Comparison of ENCODE assay signal across 16 mouse cellular contexts in genomic region chr1:23272077-23272476, GRCm38 (mm10).
DNase-seq lines count a peak whose midpoint lies in the region; ATAC-seq and TF ChIP-seq lines count a peak whose summit lies in the region.
"Had no signal": no experiment of that assay in that cellular context is flagged by ENCODE, and none has a peak within 500 bp of the region (broad histone marks: within the 10 kb centered on the region; RNA-seq: fewer than 3 reads in every experiment).

No protein-coding gene starts in this region.

- no peak overlapping the region for H3K9ac ChIP-seq in heart, embryonic 15.5 days
- 0 out of 2 replicates have a peak overlapping the region, but pooled peaks have one; percentile 22 for H3K9ac ChIP-seq in kidney, embryonic 16.5 days (replicated peaks; ENCODE audit: low read length)
- H3K9ac ChIP-seq: limb, embryonic 15.5 days had no signal

- TF ChIP-seq CTCF in C2C12 (IDR thresholded peaks at IDR 0.05; ENCODE audit: control insufficient read depth, insufficient read depth, insufficient read length): no peak

- no peaks in the 10 kb centered on the region for H3K27me3 ChIP-seq in heart, embryonic 15.5 days
- no peaks in the 10 kb centered on the region for H3K27me3 ChIP-seq in kidney, embryonic 16.5 days (ENCODE audit: insufficient read depth, low read length)
- H3K27me3 ChIP-seq in C2C12 (ENCODE audit: control insufficient read depth, insufficient read depth, insufficient read length): no peaks in the 10 kb centered on the region
- H3K27me3 ChIP-seq: CH12.LX; limb, embryonic 15.5 days had no signal

- no peaks in the 10 kb centered on the region for H3K9me3 ChIP-seq in heart, embryonic 15.5 days (replicated peaks)
- H3K9me3 ChIP-seq in kidney, embryonic 16.5 days (ENCODE audit: low read length): no peaks in the 10 kb centered on the region
- H3K9me3 ChIP-seq: limb, embryonic 15.5 days had no signal

- peak; percentile 14 for DNase-seq in embryo, embryonic 10 days (ENCODE audit: low spot score)
- DNase-seq in embryo, embryonic 9.5 days (ENCODE audit: extremely low spot score): no peak
- DNase-seq in heart, adult 8-10 months (ENCODE audit: low spot score): no peak
- no peak for DNase-seq in kidney, postnatal 25 days
- no peak for DNase-seq in cerebellum, postnatal 4 days (ENCODE audit: low spot score in 2 of 2)
- DNase-seq: cerebellum, adult 11-12 months; cerebellum, postnatal 25 days; right cerebral cortex, adult 18-20 months had no signal

- peak overlapping the region; percentile 23 for H3ac ChIP-seq in C2C12 (ENCODE audit: control insufficient read depth, insufficient read length, low read depth)

- no peak overlapping the region for H3K4me3 ChIP-seq in heart, embryonic 15.5 days
- peak overlapping the region; percentile 31 for H3K4me3 ChIP-seq in kidney, embryonic 16.5 days (ENCODE audit: low read length)
- H3K4me3 ChIP-seq in C2C12 (ENCODE audit: insufficient read depth, poor library complexity, severe bottlenecking): no peak overlapping the region
- H3K4me3 ChIP-seq: erythroblast, embryonic 14.5 days; limb, embryonic 15.5 days had no signal

- peak overlapping the region; percentile 70 for H3K27ac ChIP-seq in heart, embryonic 15.5 days
- H3K27ac ChIP-seq in kidney, embryonic 16.5 days (ENCODE audit: low read length): peak overlapping the region; percentile 51; the same call in 1 of the 2 replicates
- H3K27ac ChIP-seq: limb, embryonic 15.5 days had no signal

- 21% methylated on average over 6 of the region's 6 CpGs for WGBS in heart, embryonic 15.5 days
- whole genome bisulfite sequencing in kidney, embryonic 16.5 days: 38% methylated on average over 6 of the region's 6 CpGs

- H3K36me3 ChIP-seq in heart, embryonic 15.5 days: peaks cover 5% of the 10 kb centered on the region; the same call in 1 of the 2 replicates
- H3K36me3 ChIP-seq in kidney, embryonic 16.5 days (ENCODE audit: insufficient read depth, low read length): peaks cover 6% of the 10 kb centered on the region; the same call in 1 of the 2 replicates
- peaks cover 18% of the 10 kb centered on the region for H3K36me3 ChIP-seq in C2C12 (ENCODE audit: control insufficient read depth, insufficient read depth)
- H3K36me3 ChIP-seq: limb, embryonic 15.5 days had no signal

- H3K79me3 ChIP-seq in C2C12 (ENCODE audit: low read depth): peaks cover 30% of the 10 kb centered on the region

- no peak for ATAC-seq in heart, embryonic 15.5 days (replicated peaks; ENCODE audit: insufficient number of reproducible peaks, insufficient read depth, low FRiP score, low read depth)
- no peak for ATAC-seq in kidney, embryonic 16.5 days (ENCODE audit: low FRiP score, low TSS enrichment)
- ATAC-seq: forebrain, embryonic 14.5 days; midbrain, embryonic 16.5 days had no signal

- peaks cover 59% of the 10 kb centered on the region for H3K79me2 ChIP-seq in C2C12 (ENCODE audit: control insufficient read depth, insufficient read depth)

- H3K4me1 ChIP-seq in heart, embryonic 15.5 days (replicated peaks): peaks cover 23% of the 10 kb centered on the region
- peaks cover 14% of the 10 kb centered on the region for H3K4me1 ChIP-seq in kidney, embryonic 16.5 days (ENCODE audit: insufficient read depth, low read length)

- peak overlapping the region; percentile 42 for H3K4me2 ChIP-seq in heart, embryonic 15.5 days
- peak overlapping the region; percentile 38 for H3K4me2 ChIP-seq in kidney, embryonic 16.5 days (replicated peaks; ENCODE audit: low read depth, low read length)
- H3K4me2 ChIP-seq: limb, embryonic 15.5 days had no signal

TF ChIP-seq in C2C12, 6 proteins besides CTCF, POLR2A, EP300 and RAD21:
- TF ChIP-seq MYOG (IDR thresholded peaks at IDR 0.05; ENCODE audit: control insufficient read depth, extremely low read depth, insufficient read length): no peak
- TF ChIP-seq MAX (IDR thresholded peaks at IDR 0.05): no peak
- TF ChIP-seq CEBPB (IDR thresholded peaks at IDR 0.05; ENCODE audit: low read depth): no peak
